Mouse (Mus musculus) left cerebral cortex, postnatal 4 days (tissue): Measurements from ENCODE around the gene Ralgapa1. TPM values are rescaled to one million over a fixed set of nuclear protein-coding genes. Genes with fewer than 3 reads are reported as not detected.
"Not testable (repeated sequence)": the region's sequence is repeated elsewhere in the genome, so short reads cannot be mapped to it uniquely, and the experiment has no call there.

Experiments
- DNase-seq: peaks from one replicate; pipeline ENCODE4 v3.0.0-alpha.2; 2022
- intact Hi-C: fragments of 180-260 bp; cut with DNase I; formaldehyde crosslinking; loops from one replicate; pipeline ENCODE4 v1.15.1; 2025
- microRNA-seq: library from miRNA; unstranded; fragments of <30 nt; microRNA quantifications from one replicate; pipeline ENCODE4 v1.2.0, GENCODE M21; 2022
- total RNA-seq, 2 experiments: library from RNA; stranded (reverse); gene quantifications; 2 replicates each; pipeline ENCODE4 v1.2.3; 2021

Gene Ralgapa1
- total RNA-seq, 2 experiments from 2014 or later: 113 to 116 TPM

GRCm38 (mm10) chr12:55557866-55558265, 263.1 kb downstream of the Ralgapa1 start:
- no peak for DNase-seq
- intact Hi-C loops: no loop called here

GRCm38 (mm10) chr12:55554901-55555300, 266.1 kb downstream of the Ralgapa1 start:
- intact Hi-C loops, DNase-seq: not testable (repeated sequence)

Small RNA genes lying within 50 kb of the gene (microRNA-seq; reads per million reads assigned to microRNA genes)
- 8.7 reads per million, percentile 23 among the genes with 10 or more reads in this experiment for gene Gm23394

Other genes with a start within 250 kb of the Ralgapa1 start
- gene Insm2, start 221.7 kb downstream of the Ralgapa1 start, total RNA-seq: under 1 TPM; 0.50 to 0.60 TPM
- 10 to 100 TPM; 68.9 to 71.3 TPM for gene Brms1l, start 15.2 kb upstream of the Ralgapa1 start, total RNA-seq